Mouse (Mus musculus) liver, adult 2 months (tissue): ENCODE measurements around the gene Ctbp2. TPM values are rescaled to one million over a fixed set of nuclear protein-coding genes. Genes with fewer than 3 reads are reported as not detected.

ENCODE experiments used
- DNase-seq: peaks from one replicate; pipeline ENCODE4 v3.0.0-alpha.2; 2011; ENCODE audit warnings: low read depth, low spot score; ENCODE audit errors: extremely low read depth
- H3K27ac ChIP-seq: fragments of 200-500 bp; replicated peaks from 2 replicates; pipeline ENCODE4 v1.5.1; 2012; ENCODE audit warnings: low read depth, mild to moderate bottlenecking, control low read depth, inconsistent platforms, low read length; ENCODE audit not compliant: insufficient read depth
- H3K27me3 ChIP-seq: fragments of 200-500 bp; 2 replicates; pipeline ENCODE4 v1.6.1; 2012; ENCODE audit warnings: mild to moderate bottlenecking, moderate library complexity, low read length, inconsistent platforms; ENCODE audit not compliant: control insufficient read depth, insufficient read depth
- H3K36me3 ChIP-seq: fragments of 200-500 bp; 2 replicates; pipeline ENCODE4 v1.6.1; 2012; ENCODE audit warnings: low read length, inconsistent platforms; ENCODE audit not compliant: control insufficient read depth, insufficient read depth
- H3K4me1 ChIP-seq: fragments of 200-500 bp; 2 replicates; pipeline ENCODE4 v1.6.1; 2011; ENCODE audit warnings: low read length; ENCODE audit not compliant: control insufficient read depth, insufficient read depth
- H3K4me3 ChIP-seq: fragments of 200-500 bp; 2 replicates; pipeline ENCODE4 v1.5.1; 2011; ENCODE audit warnings: low read depth, mild to moderate bottlenecking, control low read depth, low read length, moderate library complexity; ENCODE audit not compliant: insufficient read depth
- H3K79me2 ChIP-seq: fragments of 200-500 bp; 2 replicates; pipeline ENCODE4 v1.6.1; 2012; ENCODE audit warnings: inconsistent platforms, mild to moderate bottlenecking, low read length, moderate library complexity; ENCODE audit not compliant: control insufficient read depth, insufficient read depth
- H3K9ac ChIP-seq: fragments of 200-500 bp; 2 replicates; pipeline ENCODE4 v1.6.1; 2012; ENCODE audit warnings: low read depth, mild to moderate bottlenecking, control low read depth, inconsistent platforms, low read length
- CTCF ChIP-seq: fragments of 200-500 bp; IDR thresholded peaks from 2 replicates; pipeline ENCODE4 v1.5.1; 2011; ENCODE audit warnings: low read depth, low read length, control low read depth
- POLR2A ChIP-seq: fragments of 200-500 bp; IDR thresholded peaks from 2 replicates; pipeline ENCODE4 v1.6.1; 2011; ENCODE audit warnings: low read length, control low read depth; ENCODE audit not compliant: insufficient read depth; ENCODE audit errors: extremely low read depth
- WGBS: fragments of 180-500 bp; shearing (Covaris S2); methylation state at CpG from one replicate; pipeline ENCODE4 v1.1.7; 2018; 5-methylcytosine and 5-hydroxymethylcytosine counted together
- polyA plus RNA-seq: library from polyadenylated mRNA; depleted of rRNA; stranded (reverse); fragments of >200 nt; gene quantifications from 2 replicates; pipeline ENCODE4 v1.2.3, GENCODE M21; 2012
- total RNA-seq: library from RNA; depleted of rRNA; stranded (reverse); fragments of >200 nt; gene quantifications from 2 replicates; pipeline ENCODE4 v1.2.3, GENCODE M21; 2014

Gene Ctbp2
- total and polyA plus RNA-seq, 2 experiments = 2.2 to 3.8 TPM

DNA sequence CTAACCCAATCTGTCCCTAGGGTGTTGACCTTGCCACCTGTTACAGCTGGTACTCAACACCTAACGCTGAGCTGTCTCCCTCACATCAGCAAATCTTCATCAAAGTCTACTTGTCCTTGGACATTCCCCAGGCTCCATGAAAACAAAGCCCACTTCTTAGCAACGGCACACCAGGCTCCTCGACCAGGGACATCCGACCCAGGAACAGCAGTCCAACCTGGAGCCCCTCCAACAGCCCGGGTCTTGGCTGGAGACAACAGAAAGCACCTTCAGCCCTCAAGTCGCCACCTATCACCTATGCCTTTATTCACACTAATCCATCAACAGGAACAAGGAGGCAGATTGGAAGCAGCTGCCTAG is 65.0 kb downstream of the Ctbp2 start:
- Histone ChIP-seq H3K9ac (no peak overlapping the region), H3K4me1 (no peaks in the 10 kb centered on the region), H3K27me3 (no peaks in the 10 kb centered on the region), H3K79me2 (no peaks in the 10 kb centered on the region), H3K27ac (no peak overlapping the region), H3K36me3 (no peaks in the 10 kb centered on the region), H3K4me3 (no peak overlapping the region)
- TF ChIP-seq CTCF (no peak), POLR2A (no peak)
- no peak for DNase-seq
- 70% methylated on average over 6 of the region's 6 CpGs for WGBS

- Histone ChIP-seq H3K9ac (no peak overlapping the region), H3K4me3 (no peak overlapping the region), H3K27me3 (no peaks in the 10 kb centered on the region), H3K27ac (no peak overlapping the region), H3K36me3 (no peaks in the 10 kb centered on the region), H3K4me1 (no peaks in the 10 kb centered on the region), H3K79me2 (no peaks in the 10 kb centered on the region)
- WGBS = 87% methylated on average over 12 of the region's 12 CpGs
- no peak for DNase-seq
- TF ChIP-seq CTCF (no peak), POLR2A (no peak)
Observed at GRCm38 (mm10) chr7:133058496-133059149, 65.5 kb downstream of the Ctbp2 start.

- WGBS = 93% methylated on average over 8 of the region's 8 CpGs
- no peak for DNase-seq
- TF ChIP-seq CTCF (no peak), POLR2A (no peak)
- H3K4me1 ChIP-seq = peaks cover 2% of the 10 kb centered on the region; the same call in 1 of the 2 replicates
- no peaks in the 10 kb centered on the region for H3K36me3 ChIP-seq
- H3K27ac ChIP-seq = no peak overlapping the region
- H3K27me3 ChIP-seq = no peaks in the 10 kb centered on the region
- no peak overlapping the region for H3K4me3 ChIP-seq
- H3K9ac ChIP-seq = no peak overlapping the region
- H3K79me2 ChIP-seq = no peaks in the 10 kb centered on the region
Observed at GRCm38 (mm10) chr7:133056924-133057323, 67.2 kb downstream of the Ctbp2 start.

DNA sequence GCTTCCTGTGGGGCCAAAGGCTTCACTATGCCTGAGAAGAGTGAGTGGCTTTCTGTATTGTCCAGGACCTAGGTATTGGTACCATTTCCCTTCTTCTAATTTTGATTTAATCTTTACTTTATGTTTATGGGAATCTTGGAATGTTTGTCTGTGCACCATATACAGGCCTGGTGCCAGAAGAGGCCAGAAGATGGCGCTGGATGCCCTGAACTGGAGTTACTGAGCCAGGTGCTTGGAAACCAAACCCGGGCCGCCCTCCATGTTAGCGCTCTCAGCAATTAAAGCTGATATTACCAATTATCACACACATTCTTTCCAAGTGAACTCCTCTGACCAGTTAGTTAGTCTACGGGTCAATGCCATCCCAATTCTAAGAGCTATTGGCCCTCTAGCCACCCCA is 69.7 kb downstream of the Ctbp2 start:
- Histone ChIP-seq H3K27me3 (no peaks in the 10 kb centered on the region), H3K4me3 (no peak overlapping the region), H3K79me2 (no peaks in the 10 kb centered on the region), H3K36me3 (no peaks in the 10 kb centered on the region), H3K27ac (no peak overlapping the region), H3K9ac (no peak overlapping the region), H3K4me1 (peaks cover 2% of the 10 kb centered on the region; the same call in 1 of the 2 replicates)
- WGBS = 95% methylated on average over 5 of the region's 5 CpGs
- TF ChIP-seq CTCF (peak; percentile 30), POLR2A (no peak)
- DNase-seq = no peak

DNA sequence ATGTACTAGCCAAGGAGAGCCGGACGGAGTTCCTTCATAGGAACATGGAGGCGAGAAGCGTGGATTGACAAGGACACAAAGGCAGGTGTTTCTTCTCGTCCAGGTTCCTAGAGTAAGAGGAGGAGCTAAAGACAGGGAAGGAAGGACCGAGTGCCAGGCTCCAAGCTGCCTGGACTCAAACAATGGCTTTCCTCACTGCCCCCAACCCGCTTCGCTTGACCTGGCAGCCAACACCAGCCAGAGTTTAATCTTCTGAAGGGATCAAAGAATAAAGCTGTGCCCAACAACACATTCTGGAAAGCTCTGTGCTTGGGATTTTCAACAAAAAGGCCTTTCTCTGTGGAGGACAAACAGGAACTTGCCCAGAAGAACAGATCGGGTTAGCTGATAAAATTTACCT is 70.4 kb downstream of the Ctbp2 start:
- Histone ChIP-seq H3K36me3 (no peaks in the 10 kb centered on the region), H3K4me1 (peaks cover 2% of the 10 kb centered on the region; the same call in 1 of the 2 replicates), H3K4me3 (no peak overlapping the region), H3K9ac (no peak overlapping the region), H3K27me3 (no peaks in the 10 kb centered on the region), H3K79me2 (no peaks in the 10 kb centered on the region), H3K27ac (no peak overlapping the region)
- WGBS = 88% methylated on average over 9 of the region's 9 CpGs
- TF ChIP-seq POLR2A (no peak), CTCF (no peak)
- DNase-seq = no peak

GRCm38 (mm10) chr7:133052819-133053218 is 71.3 kb downstream of the Ctbp2 start:
- 65% methylated on average over 8 of the region's 8 CpGs for WGBS
- no peaks in the 10 kb centered on the region for H3K79me2 ChIP-seq

More at GRCm38 (mm10) chr7:133052819-133053218, 71.3 kb downstream of the Ctbp2 start:
- H3K36me3 ChIP-seq = no peaks in the 10 kb centered on the region
- no peaks in the 10 kb centered on the region for H3K27me3 ChIP-seq
- H3K4me3 ChIP-seq = peak overlapping the region; percentile 6; the same call in 1 of the 2 replicates
- H3K9ac ChIP-seq = peak overlapping the region; percentile 36
- TF ChIP-seq CTCF = no peak
- TF ChIP-seq POLR2A = no peak
- H3K27ac ChIP-seq = peak overlapping the region; percentile 67
- peak; percentile 62 for DNase-seq
- H3K4me1 ChIP-seq = peaks cover 7% of the 10 kb centered on the region
